ENCODE assay signal across 24 mouse cellular contexts in the genomic region with DNA sequence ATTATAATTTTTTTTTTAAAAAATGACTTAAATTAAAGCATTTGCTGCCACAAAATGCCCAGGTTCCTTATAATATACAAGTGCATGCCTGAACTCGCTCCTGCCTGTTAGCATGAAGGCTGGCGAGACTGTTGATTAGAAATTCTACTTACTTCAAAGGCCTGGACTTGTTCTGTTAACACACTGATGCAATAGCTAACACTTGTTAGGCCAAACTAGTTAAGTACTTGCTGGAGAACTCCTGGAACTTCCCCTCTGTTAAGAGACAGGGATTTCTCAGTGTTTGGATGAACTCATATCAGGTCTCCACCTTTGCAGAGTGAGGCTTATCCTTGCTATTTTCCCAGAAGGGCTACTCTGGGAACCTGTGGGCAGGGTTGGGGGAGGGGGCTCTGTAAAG.
A peak's percentile ranks its signal among the peaks of the same experiment; 100 is the strongest.
DNase-seq lines count a peak whose midpoint lies in the region; ATAC-seq and TF ChIP-seq lines count a peak whose summit lies in the region.
"Had no signal": no experiment of that assay in that cellular context is flagged by ENCODE, and none has a peak within 500 bp of the region (broad histone marks: within the 10 kb centered on the region; RNA-seq: fewer than 3 reads in every experiment).

No protein-coding gene starts in this region.

- no peak overlapping the region for H3K9ac ChIP-seq in hindbrain, embryonic 14.5 days
- H3K9ac ChIP-seq in hindbrain, embryonic 13.5 days: no peak overlapping the region
- no peak overlapping the region for H3K9ac ChIP-seq in limb, embryonic 11.5 days (ENCODE audit: low read length)
- no peak overlapping the region for H3K9ac ChIP-seq in lung, postnatal 0 days (replicated peaks; ENCODE audit: low read depth)
- H3K9ac ChIP-seq: embryonic facial prominence, embryonic 12.5 days; forebrain, embryonic 13.5 days; forebrain, embryonic 15.5 days had no signal

- H3K4me3 ChIP-seq in hindbrain, embryonic 14.5 days (replicated peaks; ENCODE audit: low read length): no peak overlapping the region
- no peak overlapping the region for H3K4me3 ChIP-seq in hindbrain, embryonic 13.5 days
- H3K4me3 ChIP-seq in limb, embryonic 11.5 days (ENCODE audit: low read depth, low read length): no peak overlapping the region
- H3K4me3 ChIP-seq in limb, embryonic 10.5 days: no peak overlapping the region
- no peak overlapping the region for H3K4me3 ChIP-seq in lung, postnatal 0 days (ENCODE audit: low read depth, low read length)
- H3K4me3 ChIP-seq: embryonic facial prominence, embryonic 10.5 days; embryonic facial prominence, embryonic 12.5 days; forebrain, embryonic 13.5 days; forebrain, embryonic 15.5 days had no signal

- H3K4me1 ChIP-seq in hindbrain, embryonic 14.5 days (replicated peaks; ENCODE audit: control insufficient read depth, insufficient read depth, low read length): no peaks in the 10 kb centered on the region
- no peaks in the 10 kb centered on the region for H3K4me1 ChIP-seq in hindbrain, embryonic 13.5 days (replicated peaks)
- H3K4me1 ChIP-seq in limb, embryonic 11.5 days (ENCODE audit: control insufficient read depth, insufficient read depth, low read length): no peaks in the 10 kb centered on the region
- no peaks in the 10 kb centered on the region for H3K4me1 ChIP-seq in limb, embryonic 10.5 days
- H3K4me1 ChIP-seq in lung, postnatal 0 days (ENCODE audit: insufficient read depth, low read depth, low read length): no peaks in the 10 kb centered on the region
- H3K4me1 ChIP-seq: embryonic facial prominence, embryonic 10.5 days; embryonic facial prominence, embryonic 12.5 days; forebrain, embryonic 13.5 days; forebrain, embryonic 15.5 days had no signal

- no peak for TF ChIP-seq CTCF in lung, postnatal 0 days (IDR thresholded peaks at IDR 0.05)

- TF ChIP-seq EP300 in lung, postnatal 0 days (IDR thresholded peaks at IDR 0.05): no peak

- no peaks in the 10 kb centered on the region for H3K27me3 ChIP-seq in hindbrain, embryonic 14.5 days (ENCODE audit: control insufficient read depth, insufficient read depth, low read length)
- H3K27me3 ChIP-seq in hindbrain, embryonic 13.5 days: no peaks in the 10 kb centered on the region
- H3K27me3 ChIP-seq in limb, embryonic 11.5 days (ENCODE audit: control insufficient read depth, insufficient read depth, low read length): no peaks in the 10 kb centered on the region
- no peaks in the 10 kb centered on the region for H3K27me3 ChIP-seq in limb, embryonic 10.5 days (ENCODE audit: low read depth, poor library complexity, severe bottlenecking)
- H3K27me3 ChIP-seq in lung, postnatal 0 days (replicated peaks; ENCODE audit: insufficient read depth, low read length): no peaks in the 10 kb centered on the region
- H3K27me3 ChIP-seq: CH12.LX; embryonic facial prominence, embryonic 12.5 days; forebrain, embryonic 13.5 days; forebrain, embryonic 15.5 days; Patski had no signal

- no peaks in the 10 kb centered on the region for H3K36me3 ChIP-seq in hindbrain, embryonic 14.5 days (replicated peaks; ENCODE audit: control insufficient read depth, insufficient read depth)
- no peaks in the 10 kb centered on the region for H3K36me3 ChIP-seq in hindbrain, embryonic 13.5 days
- H3K36me3 ChIP-seq in limb, embryonic 11.5 days (ENCODE audit: control insufficient read depth, insufficient read depth, low read length): no peaks in the 10 kb centered on the region
- H3K36me3 ChIP-seq in limb, embryonic 10.5 days: no peaks in the 10 kb centered on the region
- H3K36me3 ChIP-seq in lung, postnatal 0 days (ENCODE audit: insufficient read depth, low read length): no peaks in the 10 kb centered on the region
- H3K36me3 ChIP-seq: embryonic facial prominence, embryonic 10.5 days; embryonic facial prominence, embryonic 12.5 days; forebrain, embryonic 15.5 days; G1E had no signal

- no peak for ATAC-seq in hindbrain, embryonic 14.5 days (ENCODE audit: low FRiP score)
- ATAC-seq in hindbrain, embryonic 13.5 days (ENCODE audit: low FRiP score): no peak
- no peak for ATAC-seq in limb, embryonic 11.5 days (ENCODE audit: insufficient number of reproducible peaks, low FRiP score, low TSS enrichment, low read depth)
- ATAC-seq in lung, postnatal 0 days: peak; percentile 70
- ATAC-seq: activated CD4-positive, CD25-positive, alpha-beta regulatory T cell, adult 4 months; CD4-positive, CD25-positive, alpha-beta regulatory T cell, adult 4 months; forebrain, embryonic 13.5 days; forebrain, embryonic 15.5 days; Patski had no signal

- peaks cover 9% of the 10 kb centered on the region; the same call in 1 of the 2 replicates for H3K9me3 ChIP-seq in hindbrain, embryonic 14.5 days (ENCODE audit: control insufficient read depth, low read length)
- H3K9me3 ChIP-seq in hindbrain, embryonic 13.5 days: peaks cover 8% of the 10 kb centered on the region; the same call in 1 of the 2 replicates
- H3K9me3 ChIP-seq in limb, embryonic 11.5 days (ENCODE audit: control insufficient read depth, low read length): no peaks in the 10 kb centered on the region; the same call in 1 of the 2 replicates
- peaks cover 3% of the 10 kb centered on the region; the same call in 1 of the 2 replicates for H3K9me3 ChIP-seq in limb, embryonic 10.5 days (replicated peaks)
- H3K9me3 ChIP-seq in lung, postnatal 0 days (ENCODE audit: low read length): no peaks in the 10 kb centered on the region
- H3K9me3 ChIP-seq: forebrain, embryonic 15.5 days had no signal

- no peak overlapping the region for H3K27ac ChIP-seq in hindbrain, embryonic 14.5 days
- H3K27ac ChIP-seq in hindbrain, embryonic 13.5 days: no peak overlapping the region
- H3K27ac ChIP-seq in limb, embryonic 11.5 days (replicated peaks; ENCODE audit: low read depth, low read length): no peak overlapping the region
- no peak overlapping the region for H3K27ac ChIP-seq in limb, embryonic 10.5 days
- 0 out of 2 replicates have a peak overlapping the region, but pooled peaks have one; percentile 26 for H3K27ac ChIP-seq in lung, postnatal 0 days (ENCODE audit: low read length)
- H3K27ac ChIP-seq: embryonic facial prominence, embryonic 10.5 days; embryonic facial prominence, embryonic 12.5 days; forebrain, embryonic 13.5 days; forebrain, embryonic 15.5 days had no signal

- no peak overlapping the region for H3K4me2 ChIP-seq in hindbrain, embryonic 14.5 days (replicated peaks)
- H3K4me2 ChIP-seq in hindbrain, embryonic 13.5 days: no peak overlapping the region
- H3K4me2 ChIP-seq in limb, embryonic 11.5 days (ENCODE audit: low read depth, severe bottlenecking): no peak overlapping the region
- no peak overlapping the region for H3K4me2 ChIP-seq in lung, postnatal 0 days (replicated peaks; ENCODE audit: low read depth, low read length)
- H3K4me2 ChIP-seq: embryonic facial prominence, embryonic 12.5 days; forebrain, embryonic 13.5 days; forebrain, embryonic 15.5 days had no signal

- DNase-seq in adrenal gland, postnatal 10 days: peak; percentile 0
- DNase-seq in adrenal gland, postnatal 36 days: no peak
- DNase-seq in hindbrain, embryonic 14.5 days (ENCODE audit: low spot score): peak; percentile 14
- DNase-seq in limb, embryonic 11.5 days (ENCODE audit: low spot score): peak; percentile 12
- no peak for DNase-seq in limb, embryonic 10.5 days (ENCODE audit: low spot score)
- DNase-seq in lung, postnatal 0 days (ENCODE audit: low spot score): peak; percentile 69
- DNase-seq in lung, postnatal 10 days: no peak
- DNase-seq: adrenal gland, adult 8-10 months; adrenal gland, postnatal 25 days; B cell, adult 2 months; cerebellum, adult 11-12 months; cerebellum, adult 2 months; cerebellum, adult 9-10 months; cerebellum, postnatal 10 days had no signal

- WGBS in hindbrain, embryonic 14.5 days: 93% methylated on average over 2 of the region's 2 CpGs
- 91% methylated on average over 2 of the region's 2 CpGs for WGBS in hindbrain, embryonic 13.5 days
- 90% methylated on average over 2 of the region's 2 CpGs for WGBS in limb, embryonic 11.5 days
- WGBS in limb, embryonic 10.5 days: 88% methylated on average over 2 of the region's 2 CpGs
- 51% methylated on average over 2 of the region's 2 CpGs for WGBS in lung, postnatal 0 days

Comparison
In these comparisons a context has a peak if more than half of its experiments do, and no peak if none do; other contexts are left out.
1. DNase-seq: peak in adrenal gland, postnatal 10 days (single experiment), hindbrain, embryonic 14.5 days (single experiment), limb, embryonic 11.5 days (single experiment) and lung, postnatal 0 days (single experiment); none in adrenal gland, postnatal 36 days (0 of 2), limb, embryonic 10.5 days (single experiment) and lung, postnatal 10 days (single experiment).